Mouse (Mus musculus) erythroblast, embryonic 14.5 days (primary cell): ENCODE results near the gene Smpdl3b. TPM values are rescaled to one million over a fixed set of nuclear protein-coding genes. Genes with fewer than 3 reads are reported as not detected.

Experiments used
- H3K27me3 ChIP-seq: 2 replicates; pipeline ENCODE4 v1.6.1; 2012; ENCODE audit warnings: inconsistent platforms; ENCODE audit not compliant: control insufficient read depth
- H3K36me3 ChIP-seq: 2 replicates; pipeline ENCODE4 v1.6.1; 2012; ENCODE audit warnings: mild to moderate bottlenecking, inconsistent platforms; ENCODE audit not compliant: control insufficient read depth
- H3K4me1 ChIP-seq: 2 replicates; pipeline ENCODE4 v1.6.1; 2012; ENCODE audit warnings: inconsistent platforms; ENCODE audit not compliant: control insufficient read depth
- H3K4me3 ChIP-seq: replicated peaks from 2 replicates; pipeline ENCODE3; 2012; ENCODE audit warnings: moderate library complexity, mild to moderate bottlenecking, inconsistent platforms
- H3K9me3 ChIP-seq: 2 replicates; pipeline ENCODE4 v1.6.1; 2012; ENCODE audit warnings: low read length, inconsistent platforms, mixed read lengths; ENCODE audit not compliant: control insufficient read depth
- GATA1 ChIP-seq: IDR thresholded peaks from 2 replicates; pipeline ENCODE4 v1.6.1; 2012; ENCODE audit warnings: low read length, inconsistent platforms, mixed read lengths
- TAL1 ChIP-seq: IDR thresholded peaks from 3 replicates; pipeline ENCODE4 v1.6.1; 2012; ENCODE audit warnings: low read length, inconsistent platforms, mixed read lengths
- polyA plus RNA-seq: library from polyadenylated mRNA; stranded (reverse); fragments of >175 nt; gene quantifications from 2 replicates; pipeline ENCODE4 v1.2.3, GENCODE M21; 2012

Smpdl3b gene
- polyA plus RNA-seq = 0.02 TPM in 1 of 2 replicates, not detected in the other

- H3K4me1 ChIP-seq = peaks cover 5% of the 10 kb centered on the region
- TF ChIP-seq TAL1 = no peak
- TF ChIP-seq GATA1 = no peak
- no peaks in the 10 kb centered on the region for H3K36me3 ChIP-seq
- H3K27me3 ChIP-seq = peaks cover 57% of the 10 kb centered on the region
- H3K9me3 ChIP-seq = no peaks in the 10 kb centered on the region; the same call in 1 of the 2 replicates
- peak within 1 kb of the TSS; percentile 3 for H3K4me3 ChIP-seq
Observed at GRCm38 (mm10) chr4:132756974-132757373, at the start of gene Smpdl3b. TSS of gene Smpdl3b (minus strand) at chr4:132757252.

GRCm38 (mm10) chr4:132806620-132807191, 49.7 kb upstream of the Smpdl3b start:
- no peak overlapping the region for H3K4me3 ChIP-seq
- H3K36me3 ChIP-seq = no peaks in the 10 kb centered on the region
- H3K9me3 ChIP-seq = no peaks in the 10 kb centered on the region
- no peaks in the 10 kb centered on the region for H3K27me3 ChIP-seq
- no peak for TF ChIP-seq GATA1
- TF ChIP-seq TAL1 = no peak
- H3K4me1 ChIP-seq = peaks cover 14% of the 10 kb centered on the region

GRCm38 (mm10) chr4:132805599-132806197, 48.6 kb upstream of the Smpdl3b start:
- no peaks in the 10 kb centered on the region for H3K36me3 ChIP-seq
- H3K9me3 ChIP-seq = no peaks in the 10 kb centered on the region
- TF ChIP-seq TAL1 = no peak
- no peak for TF ChIP-seq GATA1
- H3K27me3 ChIP-seq = no peaks in the 10 kb centered on the region
- H3K4me3 ChIP-seq = no peak overlapping the region
- H3K4me1 ChIP-seq = peaks cover 22% of the 10 kb centered on the region

GRCm38 (mm10) chr4:132805146-132805545, 48.1 kb upstream of the Smpdl3b start:
- Histone ChIP-seq H3K27me3 (no peaks in the 10 kb centered on the region), H3K4me1 (peaks cover 24% of the 10 kb centered on the region), H3K36me3 (no peaks in the 10 kb centered on the region), H3K9me3 (no peaks in the 10 kb centered on the region), H3K4me3 (no peak overlapping the region)
- TF ChIP-seq GATA1 (no peak), TAL1 (no peak)

- no peak overlapping the region for H3K4me3 ChIP-seq
- no peaks in the 10 kb centered on the region for H3K9me3 ChIP-seq
- no peaks in the 10 kb centered on the region for H3K27me3 ChIP-seq
- no peak for TF ChIP-seq TAL1
- TF ChIP-seq GATA1 = no peak
- peaks cover 24% of the 10 kb centered on the region for H3K4me1 ChIP-seq
- no peaks in the 10 kb centered on the region for H3K36me3 ChIP-seq
Observed at GRCm38 (mm10) chr4:132804331-132804730, 47.3 kb upstream of the Smpdl3b start.

- no peaks in the 10 kb centered on the region for H3K36me3 ChIP-seq
- TF ChIP-seq GATA1 = no peak
- TF ChIP-seq TAL1 = no peak
- no peaks in the 10 kb centered on the region for H3K9me3 ChIP-seq
- no peak overlapping the region for H3K4me3 ChIP-seq
- H3K4me1 ChIP-seq = peaks cover 24% of the 10 kb centered on the region
- no peaks in the 10 kb centered on the region for H3K27me3 ChIP-seq
Observed at GRCm38 (mm10) chr4:132803876-132804275, 46.8 kb upstream of the Smpdl3b start.

- no peak for TF ChIP-seq TAL1
- H3K4me3 ChIP-seq = no peak overlapping the region
- H3K36me3 ChIP-seq = no peaks in the 10 kb centered on the region
- H3K27me3 ChIP-seq = no peaks in the 10 kb centered on the region
- H3K4me1 ChIP-seq = peaks cover 24% of the 10 kb centered on the region
- no peaks in the 10 kb centered on the region for H3K9me3 ChIP-seq
Observed at GRCm38 (mm10) chr4:132803212-132803611, 46.2 kb upstream of the Smpdl3b start.

- H3K27me3 ChIP-seq = peaks cover 5% of the 10 kb centered on the region
- H3K9me3 ChIP-seq = no peaks in the 10 kb centered on the region
- peak overlapping the region; percentile 58 for H3K4me3 ChIP-seq
- peaks cover 24% of the 10 kb centered on the region for H3K4me1 ChIP-seq
- no peaks in the 10 kb centered on the region for H3K36me3 ChIP-seq
- TF ChIP-seq TAL1 (no peak), GATA1 (no peak)
Observed at GRCm38 (mm10) chr4:132802171-132802637, 45.2 kb upstream of the Smpdl3b start.

GRCm38 (mm10) chr4:132801176-132802077, 44.4 kb upstream of the Smpdl3b start:
- no peaks in the 10 kb centered on the region for H3K9me3 ChIP-seq
- no peaks in the 10 kb centered on the region for H3K36me3 ChIP-seq
- H3K4me3 ChIP-seq = peak overlapping the region; percentile 58
- peaks cover 26% of the 10 kb centered on the region for H3K4me1 ChIP-seq
- H3K27me3 ChIP-seq = peaks cover 5% of the 10 kb centered on the region
- TF ChIP-seq GATA1 = no peak
